Comparison of ENCODE assay signal across 8 mouse cellular contexts in the genomic region with DNA sequence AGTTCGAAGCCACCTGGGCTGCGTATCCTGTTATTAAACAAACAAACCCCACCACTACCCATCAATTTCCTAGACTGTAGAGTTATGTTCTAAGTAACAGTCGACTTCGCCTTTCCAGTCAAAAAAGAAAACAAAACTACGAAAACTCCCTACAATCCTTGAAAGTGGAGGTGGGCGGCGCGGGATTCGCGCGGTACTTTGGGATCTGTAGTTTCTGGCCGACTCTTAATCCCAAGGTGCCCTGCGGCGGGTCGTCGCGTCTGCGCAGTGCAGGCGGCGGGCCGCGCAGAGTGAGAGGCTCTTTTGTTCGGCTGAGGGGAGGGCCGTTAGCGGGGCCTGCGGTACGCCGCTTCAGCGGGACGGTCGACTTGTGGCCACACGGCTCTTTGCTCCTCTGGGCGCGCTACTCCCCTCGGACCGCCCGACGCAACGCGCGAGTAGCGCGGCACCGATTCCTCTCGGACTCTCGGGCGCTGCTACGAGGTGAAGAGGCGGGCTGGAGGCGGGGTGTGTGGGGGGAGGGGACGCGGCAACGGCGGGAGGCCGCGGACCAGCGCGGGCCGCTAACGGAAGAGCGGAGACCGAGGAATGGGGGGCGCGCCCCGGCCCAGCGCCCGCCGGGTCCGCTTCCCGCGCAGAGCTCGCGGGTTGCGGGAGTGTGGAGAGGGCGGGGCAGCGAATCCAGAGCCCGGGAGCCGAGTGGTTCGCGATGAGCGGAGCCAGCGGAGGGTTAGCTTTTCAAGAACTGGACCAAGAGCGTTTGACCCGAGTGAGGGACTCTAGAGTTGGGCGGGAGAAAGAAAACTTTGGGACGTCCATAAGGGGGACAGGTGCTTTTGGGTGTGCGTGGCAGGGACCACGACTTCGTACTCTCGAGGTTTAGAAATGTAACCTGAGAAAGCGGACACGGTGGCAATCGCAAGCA. TPM values are rescaled to one million over a fixed set of nuclear protein-coding genes. Genes with fewer than 3 reads are reported as not detected.
DNase-seq lines count a peak whose midpoint lies in the region; ATAC-seq lines count a peak whose summit lies in the region.

TSS of gene Cbx1 (plus strand) at position 257 of the 925 bp plus-strand sequence.

- no peaks in the 10 kb centered on the region for H3K36me3 ChIP-seq in hindbrain, embryonic 16.5 days (ENCODE audit: control insufficient read depth, insufficient read depth, low read length)
- H3K36me3 ChIP-seq in macrophage (ENCODE audit: inconsistent target) = no peaks in the 10 kb centered on the region

- peaks cover 48% of the 10 kb centered on the region for H3K79me2 ChIP-seq in macrophage (ENCODE audit: inconsistent target)

- peak within 1 kb of the TSS; percentile 76 for H3K4me2 ChIP-seq in hindbrain, embryonic 16.5 days (ENCODE audit: low read length)

- no peaks in the 10 kb centered on the region for H3K9me3 ChIP-seq in hindbrain, embryonic 16.5 days (ENCODE audit: control insufficient read depth, low read length)

- H3K27me3 ChIP-seq in hindbrain, embryonic 16.5 days (replicated peaks; ENCODE audit: control insufficient read depth, insufficient read depth, low read length) = no peaks in the 10 kb centered on the region

- 1% methylated on average over 93 of the region's 93 CpGs for WGBS in hindbrain, embryonic 16.5 days
- WGBS in macrophage (ENCODE audit: missing documents) = under 1% methylated on average over 91 of the region's 93 CpGs

- H3K4me3 ChIP-seq in hindbrain, embryonic 16.5 days (ENCODE audit: low read length) = peak within 1 kb of the TSS; percentile 95
- H3K4me3 ChIP-seq in macrophage (ENCODE audit: inconsistent target) = peak within 1 kb of the TSS; percentile 85

- DNase-seq in T-cell, adult 2 months (ENCODE audit: low spot score) = peak; percentile 89
- peak; percentile 88 for DNase-seq in cerebellum, postnatal 36 days
- DNase-seq in gastrocnemius, adult 18-20 months (ENCODE audit: low spot score) = peak; percentile 91
- DNase-seq in left cerebral cortex, adult 18-20 months (ENCODE audit: low spot score in 2 of 2) = peak; percentile 89 to 92
- peak; percentile 93 for DNase-seq in right cerebral cortex, adult 18-20 months
- peak; percentile 59 for DNase-seq in urinary bladder, postnatal 10 days (ENCODE audit: low spot score)

- H3K4me1 ChIP-seq in hindbrain, embryonic 16.5 days (ENCODE audit: control insufficient read depth, insufficient read depth, low read depth, low read length) = peaks cover 18% of the 10 kb centered on the region

- peak within 1 kb of the TSS; percentile 95 for H3K27ac ChIP-seq in hindbrain, embryonic 16.5 days (ENCODE audit: low read depth, low read length)
- peak within 1 kb of the TSS; percentile 46 for H3K27ac ChIP-seq in macrophage

- H3K9ac ChIP-seq in hindbrain, embryonic 16.5 days (ENCODE audit: low read depth, low read length) = peak within 1 kb of the TSS; percentile 90

- ATAC-seq in hindbrain, embryonic 16.5 days = peak; percentile 98

RNA-seq across cellular contexts. Expression of gene Cbx1, which starts in this region (rescaled TPM):
- total RNA-seq in gastrocnemius, adult 18-20 months (2021) = 10 to 100 TPM; 34.2 to 36.1 TPM
- 51.6 and 52.0 TPM in 2 replicates for polyA plus RNA-seq in hindbrain, embryonic 16.5 days (2015; fragmentation: Nextera tagmentation; extraction: Ambion mirVana)
- total RNA-seq in left cerebral cortex, adult 18-20 months (2021) = 10 to 100 TPM; 40.8 to 43.3 TPM
- total RNA-seq in macrophage (2018; cell fraction: chromatin; rRNA removed) = 10 to 100 TPM; 20.3 to 98.2 (median 50.7) TPM
- 10 to 100 TPM; 25.5 to 43.3 (median 36.3) TPM for total RNA-seq in macrophage (2018; cell fraction: cytosol; rRNA removed)
- total RNA-seq in macrophage (2018; cell fraction: nucleus; rRNA removed) = 10 to 100 TPM; 17.8 to 78.4 (median 39.7) TPM
- 40.5 to 73.7 TPM (median 45.0 TPM) in 3 replicates for polyA plus RNA-seq in macrophage (2018)

Comparison
In these comparisons a context has a peak if more than half of its experiments do, and no peak if none do; other contexts are left out.
1. Peak in every context shown above with its lines: DNase-seq, ATAC-seq, H3K4me3 ChIP-seq and H3K27ac ChIP-seq.